Mouse (Mus musculus) liver, embryonic 14.5 days (tissue): Measurements from ENCODE around the gene Unk. TPM values are rescaled to one million over a fixed set of nuclear protein-coding genes. Genes with fewer than 3 reads are reported as not detected.

Experiments
- ATAC-seq: fragments of 200-750 bp; cut with Nextera tagmentation; 2 replicates; pipeline ENCODE4 v1.8.0; 2017; ENCODE audit warnings: moderate number of reproducible peaks, mild to moderate bottlenecking, moderate library complexity; ENCODE audit not compliant: insufficient read depth
- DNase-seq, 3 experiments: peaks; one replicate each; pipeline ENCODE4 v3.0.0-alpha.2; 2012 to 2013; ENCODE audit warnings: low read depth in 3 of 3, low spot score in 3 of 3
- H3K27ac ChIP-seq: fragments of 300-500 bp; sonication (generic); 2 replicates; pipeline ENCODE4 v1.5.1; 2014; ENCODE audit warnings: moderate library complexity, mild to moderate bottlenecking, control low read depth, inconsistent platforms
- H3K27me3 ChIP-seq: fragments of 300-500 bp; sonication (generic); 2 replicates; pipeline ENCODE4 v1.6.1; 2014; ENCODE audit warnings: mild to moderate bottlenecking, low read length, moderate library complexity; ENCODE audit not compliant: control insufficient read depth, insufficient read depth
- H3K36me3 ChIP-seq: fragments of 300-500 bp; sonication (generic); replicated peaks from 2 replicates; pipeline ENCODE4 v1.6.1; 2014; ENCODE audit warnings: low read depth; ENCODE audit not compliant: control insufficient read depth, insufficient read depth
- H3K4me1 ChIP-seq, 2 experiments: fragments of 200-500 bp in 1 of 2; fragments of 300-500 bp in 1 of 2; sonication (generic) in 1 of 2; replicated peaks; 2 replicates each; pipeline ENCODE4 v1.6.1; 2012 to 2014; ENCODE audit warnings: antibody characterized with exemption in 1 of 2, inconsistent platforms in 1 of 2, low read length in 1 of 2; ENCODE audit not compliant: control insufficient read depth in 2 of 2, insufficient read depth in 2 of 2
- H3K4me2 ChIP-seq: fragments of 300-500 bp; sonication (generic); 2 replicates; pipeline ENCODE4 v1.6.1; 2014; ENCODE audit warnings: low read depth, mild to moderate bottlenecking, control low read depth, moderate library complexity
- H3K4me3 ChIP-seq, 2 experiments: fragments of 200-500 bp in 1 of 2; fragments of 300-500 bp in 1 of 2; sonication (generic) in 1 of 2; 2 replicates each; pipeline ENCODE4 v1.5.1; 2012 to 2014; ENCODE audit warnings: low read depth in 2 of 2, low read length in 2 of 2, mild to moderate bottlenecking in 2 of 2, control low read depth in 1 of 2, inconsistent platforms in 1 of 2, moderate library complexity in 1 of 2; ENCODE audit not compliant: insufficient read depth in 1 of 2
- H3K9ac ChIP-seq: fragments of 300-500 bp; sonication (generic); replicated peaks from 2 replicates; pipeline ENCODE4 v1.6.1; 2014; ENCODE audit warnings: mild to moderate bottlenecking, control low read depth, moderate library complexity
- H3K9me3 ChIP-seq: fragments of 300-500 bp; sonication (generic); 2 replicates; pipeline ENCODE4 v1.6.1; 2016; ENCODE audit warnings: low read length, mixed read lengths; ENCODE audit not compliant: control insufficient read depth
- CTCF ChIP-seq: IDR thresholded peaks from 2 replicates; pipeline ENCODE4 v1.5.1; 2016; ENCODE audit warnings: antibody characterized with exemption, low read depth, control low read depth
- EP300 ChIP-seq: IDR thresholded peaks from 2 replicates; pipeline ENCODE4 v1.6.1; 2016; ENCODE audit warnings: antibody characterized with exemption, low read depth
- WGBS: fragments of 180-500 bp; shearing (Covaris S2); extraction: QIAGEN DNeasy Blood & Tissue Kit; methylation state at CpG from one replicate; pipeline ENCODE4 v1.1.7; 2014; ENCODE audit not compliant: insufficient replicate concordance; 5-methylcytosine and 5-hydroxymethylcytosine counted together
- polyA plus RNA-seq, 2 experiments: library from polyadenylated mRNA; depleted of rRNA in 1 of 2; stranded (reverse) in 1 of 2; unstranded in 1 of 2; fragments of >200 nt; fragmentation: Nextera tagmentation in 1 of 2; extraction: Ambion mirVana in 1 of 2; gene quantifications; 2 replicates each; pipeline versions ENCODE4 v1.2.1 to v1.2.3; 2012 to 2014

The Unk gene
- polyA plus RNA-seq, 2 experiments: 6.4 to 12.1 TPM

- no peak overlapping the region for H3K4me3 ChIP-seq
- peaks cover 13 to 28% of the 10 kb centered on the region in 2 experiments for H3K4me1 ChIP-seq
- no peaks in the 10 kb centered on the region for H3K9me3 ChIP-seq
- peak; percentile 75 for ATAC-seq
- H3K27me3 ChIP-seq: no peaks in the 10 kb centered on the region
- DNase-seq: peak in 1 of 3 experiments; percentile 41
- 0 out of 2 replicates have a peak, but pooled peaks have one; percentile 27 for TF ChIP-seq EP300
- TF ChIP-seq CTCF: no peak
- peak overlapping the region; percentile 16 for H3K4me2 ChIP-seq
- H3K27ac ChIP-seq: peak overlapping the region; percentile 50
- no peak overlapping the region for H3K9ac ChIP-seq
- 23% methylated on average over 4 of the region's 4 CpGs for WGBS
- peaks cover 53% of the 10 kb centered on the region for H3K36me3 ChIP-seq
Observed at GRCm38 (mm10) chr11:116057237-116057881, 27.2 kb downstream of the Unk start.

- no peak overlapping the region for H3K4me3 ChIP-seq
- no peak for ATAC-seq
- no peaks in the 10 kb centered on the region for H3K9me3 ChIP-seq
- H3K27me3 ChIP-seq: no peaks in the 10 kb centered on the region
- no peak for DNase-seq
- no peak for TF ChIP-seq CTCF
- TF ChIP-seq EP300: no peak
- WGBS: 69% methylated on average over 12 of the region's 12 CpGs
- peaks cover 46% of the 10 kb centered on the region for H3K36me3 ChIP-seq
- H3K4me2 ChIP-seq: no peak overlapping the region; the same call in 1 of the 2 replicates
- no peak overlapping the region for H3K9ac ChIP-seq
- H3K4me1 ChIP-seq: peaks cover 13 to 28% of the 10 kb centered on the region in 2 experiments
- H3K27ac ChIP-seq: no peak overlapping the region
Observed at GRCm38 (mm10) chr11:116058022-116058614, 28.0 kb downstream of the Unk start.

GRCm38 (mm10) chr11:116058868-116059690 is 29.0 kb downstream of the Unk start:
- 89% methylated on average over 17 of the region's 17 CpGs for WGBS
- DNase-seq: no peak
- peaks cover 13 to 22% of the 10 kb centered on the region in 2 experiments for H3K4me1 ChIP-seq

GRCm38 (mm10) chr11:116059691-116060025 is 29.5 kb downstream of the Unk start:
- peaks cover 13 to 22% of the 10 kb centered on the region in 2 experiments for H3K4me1 ChIP-seq
- no peak overlapping the region for H3K27ac ChIP-seq
- ATAC-seq: no peak
- TF ChIP-seq CTCF (no peak), EP300 (no peak)
- no peaks in the 10 kb centered on the region for H3K27me3 ChIP-seq
- no peak for DNase-seq
- 88% methylated on average over 11 of the region's 11 CpGs for WGBS
- peaks cover 33% of the 10 kb centered on the region for H3K36me3 ChIP-seq
- H3K4me2 ChIP-seq: no peak overlapping the region
- H3K9ac ChIP-seq: no peak overlapping the region
- no peak overlapping the region for H3K4me3 ChIP-seq
- H3K9me3 ChIP-seq: no peaks in the 10 kb centered on the region

More at GRCm38 (mm10) chr11:116058868-116059690, 29.0 kb downstream of the Unk start:
- Histone ChIP-seq H3K9me3 (no peaks in the 10 kb centered on the region), H3K27me3 (no peaks in the 10 kb centered on the region), H3K9ac (no peak overlapping the region), H3K36me3 (peaks cover 39% of the 10 kb centered on the region), H3K4me3 (no peak overlapping the region), H3K4me2 (no peak overlapping the region), H3K27ac (no peak overlapping the region)
- ATAC-seq: no peak
- no peak for TF ChIP-seq CTCF

- TF ChIP-seq EP300: no peak
- no peak for TF ChIP-seq CTCF
- peaks cover 28% of the 10 kb centered on the region for H3K36me3 ChIP-seq
- no peak for DNase-seq
- WGBS: 82% methylated on average over 9 of the region's 9 CpGs
- H3K4me3 ChIP-seq: no peak overlapping the region
- peaks cover 13 to 22% of the 10 kb centered on the region in 2 experiments for H3K4me1 ChIP-seq
- H3K9me3 ChIP-seq: no peaks in the 10 kb centered on the region
- no peaks in the 10 kb centered on the region for H3K27me3 ChIP-seq
- H3K4me2 ChIP-seq: no peak overlapping the region
- no peak overlapping the region for H3K27ac ChIP-seq
- H3K9ac ChIP-seq: no peak overlapping the region
- ATAC-seq: no peak
Observed at GRCm38 (mm10) chr11:116060596-116060995, 30.5 kb downstream of the Unk start.
